Mouse (Mus musculus) megakaryocyte, adult 5-6 weeks (primary cell): ENCODE data around the gene Stfa3. TPM values are rescaled to one million over a fixed set of nuclear protein-coding genes. Genes with fewer than 3 reads are reported as not detected.
"Not testable (repeated sequence)": the region's sequence is repeated elsewhere in the genome, so short reads cannot be mapped to it uniquely, and the experiment has no call there.

Experiments
- ATAC-seq: 2 replicates; pipeline ENCODE4 v1.8.0; 2016; ENCODE audit warnings: mild to moderate bottlenecking, inconsistent platforms; ENCODE audit not compliant: poor library complexity, severe bottlenecking
- total RNA-seq, 2 experiments: library from RNA; stranded (forward) in 1 of 2; stranded (reverse) in 1 of 2; fragments of 153-499, 151-499 nt in 1 of 2; fragments of 221-1000, 200-1000 nt in 1 of 2; gene quantifications; 2 replicates each; pipeline versions ENCODE4 v1.2.3 to v1.2.4; 2015 to 2017

The Stfa3 gene
- 15.1 and 18.2 TPM in 2 replicates for total RNA-seq (2015)
- total RNA-seq (2017) = 14.5 and 18.9 TPM in 2 replicates

DNA sequence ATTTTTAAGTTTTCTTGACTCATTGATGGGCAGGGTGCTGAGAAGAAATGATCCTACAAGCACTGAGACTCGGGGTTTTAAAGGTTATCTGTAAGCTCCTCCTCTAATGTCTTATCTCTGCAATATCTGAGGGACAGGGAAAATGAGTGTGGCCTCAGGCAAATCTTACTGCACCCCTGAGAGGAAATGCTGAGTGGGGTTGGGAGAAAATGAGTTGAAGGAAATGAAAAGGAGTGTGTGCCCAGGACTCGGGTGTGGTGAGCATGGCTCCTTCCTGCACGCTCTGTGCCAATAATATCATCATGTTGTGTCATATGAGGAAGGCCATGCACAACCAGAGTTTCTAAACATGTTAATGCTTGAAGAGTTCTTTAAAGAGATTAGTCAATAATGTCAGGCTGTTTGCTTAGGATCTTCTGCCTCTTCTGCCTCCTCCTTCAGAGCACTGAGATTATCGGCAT is at the start of gene Stfa3:
Stfa3 (minus strand) TSS at position 51 of the 461 bp plus-strand sequence.
- peak; percentile 96 for ATAC-seq

GRCm38 (mm10) chr16:36502286-36502685 is 47.1 kb upstream of the Stfa3 start:
- peak; percentile 59 for ATAC-seq

- no peak for ATAC-seq
Observed at GRCm38 (mm10) chr16:36492420-36492819, 37.2 kb upstream of the Stfa3 start.

- peak; percentile 98 for ATAC-seq
Observed at GRCm38 (mm10) chr16:36476866-36477265, 21.7 kb upstream of the Stfa3 start.

GRCm38 (mm10) chr16:36475530-36475929 is 20.3 kb upstream of the Stfa3 start:
- ATAC-seq = no peak

GRCm38 (mm10) chr16:36474849-36475248 is 19.7 kb upstream of the Stfa3 start:
- ATAC-seq = no peak

- ATAC-seq = no peak
Observed at GRCm38 (mm10) chr16:36473217-36474216, 18.3 kb upstream of the Stfa3 start.

GRCm38 (mm10) chr16:36471066-36471633 is 16.0 kb upstream of the Stfa3 start:
- ATAC-seq = no peak

- no peak for ATAC-seq
Observed at GRCm38 (mm10) chr16:36469955-36470478, 14.8 kb upstream of the Stfa3 start.

GRCm38 (mm10) chr16:36469367-36469766 is 14.2 kb upstream of the Stfa3 start:
- ATAC-seq = no peak

DNA sequence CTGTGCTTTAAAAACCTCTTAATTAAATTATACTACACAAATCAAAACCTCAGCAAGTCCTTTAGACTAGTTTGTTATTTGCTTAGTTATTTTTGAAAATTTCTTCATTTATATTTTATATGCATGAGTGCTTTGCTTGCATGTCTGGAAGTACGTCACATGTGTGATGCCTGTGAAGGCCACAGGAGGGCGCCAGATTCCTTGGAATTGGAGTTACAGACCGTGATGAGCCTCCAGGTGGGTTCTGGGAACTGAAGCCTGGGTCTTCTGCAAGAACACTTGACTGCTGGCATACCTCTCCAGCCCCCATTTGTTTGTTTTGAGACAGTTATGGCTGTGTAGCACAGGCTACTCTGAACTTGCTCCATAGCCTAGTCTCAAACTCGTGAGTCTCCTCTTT is 13.7 kb upstream of the Stfa3 start:
- ATAC-seq = no peak

- ATAC-seq = no peak
Observed at GRCm38 (mm10) chr16:36467936-36468335, 12.7 kb upstream of the Stfa3 start.

GRCm38 (mm10) chr16:36465436-36465835 is 10.2 kb upstream of the Stfa3 start:
- ATAC-seq = peak; percentile 63

- no peak for ATAC-seq
Observed at GRCm38 (mm10) chr16:36464076-36464475, 8.9 kb upstream of the Stfa3 start.

GRCm38 (mm10) chr16:36460426-36460825 is 5.2 kb upstream of the Stfa3 start:
- ATAC-seq = no peak

DNA sequence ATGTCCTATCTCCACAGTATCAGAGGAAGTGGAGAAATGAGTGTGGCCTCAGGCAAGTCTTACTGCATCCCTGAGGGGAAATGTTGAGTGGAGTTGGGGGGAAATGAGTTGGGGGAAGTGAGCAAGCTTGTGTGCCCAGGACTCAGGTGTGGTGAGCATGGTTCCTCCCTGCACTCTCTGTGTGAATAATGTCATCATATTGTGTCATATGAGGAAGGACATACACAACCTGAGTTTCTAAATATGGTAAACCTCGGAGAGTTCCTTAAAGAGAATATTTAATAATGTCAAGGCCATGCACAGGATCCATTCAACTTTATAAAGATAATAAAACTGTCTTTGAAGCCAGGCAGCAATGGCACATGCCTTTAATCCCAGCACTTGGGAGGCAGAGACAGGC is 34.2 kb downstream of the Stfa3 start:
- not testable (repeated sequence) for ATAC-seq

GRCm38 (mm10) chr16:36408357-36408756 is 46.8 kb downstream of the Stfa3 start, which contains the start of gene Stfa2:
TSS of gene Stfa2 (minus strand) at chr16:36408457.
- ATAC-seq = no peak
